ENCODE assay signal across 12 mouse cellular contexts in the genomic region with DNA sequence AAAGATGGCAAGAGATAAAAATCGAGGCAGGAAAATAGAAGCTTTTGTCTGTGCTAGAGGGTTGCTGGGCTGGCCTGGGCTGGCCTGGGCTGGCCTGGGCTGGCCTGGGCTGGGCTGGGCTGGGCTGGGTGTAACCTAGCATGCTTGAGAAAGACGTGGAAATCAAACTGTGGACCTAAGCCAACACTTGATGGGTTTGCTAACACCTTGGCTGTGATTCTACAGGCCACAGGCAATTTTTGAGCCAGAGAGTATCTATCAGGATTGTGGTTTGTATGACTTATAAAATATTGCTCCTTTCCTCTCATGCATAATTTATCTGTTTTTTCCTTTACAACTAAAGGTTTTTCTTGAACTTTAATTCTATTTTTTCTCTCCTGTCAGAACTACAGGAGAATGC.
DNase-seq lines count a peak whose midpoint lies in the region.
"Had no signal": no experiment of that assay in that cellular context is flagged by ENCODE, and none has a peak within 500 bp of the region (broad histone marks: within the 10 kb centered on the region; RNA-seq: fewer than 3 reads in every experiment).

No protein-coding gene starts in this region.

- intact Hi-C loops in heart, postnatal 14 days (cut with DNase I): no loop called here

- peak; percentile 48 to 53 for DNase-seq in cerebellum, postnatal 10 days
- no peak for DNase-seq in cerebellum, postnatal 25 days
- peak; percentile 52 for DNase-seq in fat pad, adult 2 months (ENCODE audit: extremely low read depth, low read depth, low spot score)
- DNase-seq in heart, postnatal 14 days: no peak
- no peak for DNase-seq in left cerebral cortex, adult 9 months (ENCODE audit: low spot score in 2 of 2)
- DNase-seq: adrenal gland, adult 8-10 months; adrenal gland, postnatal 14 days; adrenal gland, postnatal 36 days; B cell, adult 2 months; cerebellum, adult 11-12 months; cerebellum, adult 2 months; cerebellum, adult 9-10 months had no signal

Comparison
In these comparisons a context has a peak if more than half of its experiments do, and no peak if none do; other contexts are left out.
1. DNase-seq: peak in cerebellum, postnatal 10 days (2 of 2) and fat pad, adult 2 months (single experiment); none in cerebellum, postnatal 25 days (0 of 2), heart, postnatal 14 days (0 of 2) and left cerebral cortex, adult 9 months (0 of 2).